Mouse (Mus musculus) heart, postnatal 0 days (tissue): ENCODE data around the gene Ddx58.
A peak's percentile ranks its signal among the peaks of the same experiment; 100 is the strongest.

Source experiments
- CTCF ChIP-seq: IDR thresholded peaks from 2 replicates; pipeline ENCODE4 v1.5.1; 2016; ENCODE audit warnings: antibody characterized with exemption, control low read depth, low read depth
- EP300 ChIP-seq: IDR thresholded peaks from 2 replicates; pipeline ENCODE4 v1.6.1; 2016; ENCODE audit warnings: antibody characterized with exemption, low read depth

GRCm38 (mm10) chr4:40182651-40183320 lies 56.8 kb downstream of the Ddx58 start:
- TF ChIP-seq CTCF = peak; percentile 69
- no peak for TF ChIP-seq EP300
